Mouse (Mus musculus) heart, embryonic 16.5 days (tissue): ENCODE data around the gene Slc13a2. TPM values are rescaled to one million over a fixed set of nuclear protein-coding genes. Genes with fewer than 3 reads are reported as not detected.

Experiments used
- ATAC-seq: fragments of 200-750 bp; cut with Nextera tagmentation; replicated peaks from 2 replicates; pipeline ENCODE4 v1.8.0; 2017; ENCODE audit warnings: moderate number of reproducible peaks; ENCODE audit not compliant: insufficient read depth, low FRiP score; ENCODE audit errors: extremely low read depth
- H3K27ac ChIP-seq: fragments of 300-500 bp; sonication (generic); 2 replicates; pipeline ENCODE4 v1.5.1; 2014; ENCODE audit warnings: mild to moderate bottlenecking, low read length, control low read depth, moderate library complexity
- H3K27me3 ChIP-seq: fragments of 300-500 bp; sonication (generic); 2 replicates; pipeline ENCODE4 v1.6.1; 2014; ENCODE audit warnings: low read length, mixed read lengths; ENCODE audit not compliant: control insufficient read depth, insufficient read depth
- H3K36me3 ChIP-seq: fragments of 300-500 bp; sonication (generic); 2 replicates; pipeline ENCODE4 v1.6.1; 2014; ENCODE audit not compliant: control insufficient read depth, insufficient read depth
- H3K4me1 ChIP-seq: fragments of 300-500 bp; sonication (generic); 2 replicates; pipeline ENCODE4 v1.6.1; 2014; ENCODE audit warnings: low read length, mixed read lengths; ENCODE audit not compliant: control insufficient read depth, insufficient read depth
- H3K4me2 ChIP-seq: fragments of 300-500 bp; sonication (generic); 2 replicates; pipeline ENCODE4 v1.6.1; 2014; ENCODE audit warnings: low read depth, mild to moderate bottlenecking, control low read depth, low read length
- H3K4me3 ChIP-seq: fragments of 300-500 bp; sonication (generic); 2 replicates; pipeline ENCODE4 v1.5.1; 2014; ENCODE audit warnings: mild to moderate bottlenecking, control low read depth, low read length
- H3K9ac ChIP-seq: fragments of 300-500 bp; sonication (generic); 2 replicates; pipeline ENCODE4 v1.6.1; 2014; ENCODE audit warnings: low read length, control low read depth
- H3K9me3 ChIP-seq: fragments of 300-500 bp; sonication (generic); replicated peaks from 2 replicates; pipeline ENCODE4 v1.6.1; 2016; ENCODE audit warnings: low read length; ENCODE audit not compliant: control insufficient read depth
- WGBS: fragments of 180-500 bp; shearing (Covaris S2); extraction: QIAGEN DNeasy Blood & Tissue Kit; methylation state at CpG from one replicate; pipeline ENCODE4 v1.1.7; 2014; 5-methylcytosine and 5-hydroxymethylcytosine counted together
- polyA plus RNA-seq: library from polyadenylated mRNA; unstranded; fragments of >200 nt; fragmentation: Nextera tagmentation; extraction: Ambion mirVana; gene quantifications from 2 replicates; pipeline ENCODE4 v1.2.1, GENCODE M21; 2015

Slc13a2 gene
- polyA plus RNA-seq, 1 experiment from 2014 or later, result 0.70 TPM

DNA sequence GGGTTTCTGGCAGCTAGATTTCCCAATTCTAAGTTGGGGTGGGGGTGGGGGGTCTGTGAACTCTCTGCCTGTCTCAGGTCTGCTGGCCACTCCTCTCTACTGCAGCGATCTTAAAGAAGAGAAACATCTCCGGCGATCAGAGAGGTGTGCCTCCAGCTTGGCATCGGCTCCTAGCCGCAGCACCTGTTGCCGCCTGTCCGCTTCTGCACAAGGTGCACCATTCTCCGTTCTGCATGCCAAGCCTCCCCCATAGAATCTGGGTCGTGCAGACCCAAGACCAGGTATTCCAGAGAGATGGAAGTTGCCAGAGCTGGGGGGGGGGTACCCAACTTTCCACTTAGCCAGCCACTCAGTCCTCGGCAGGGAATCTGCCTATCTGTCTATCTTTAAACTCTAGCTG, 36.2 kb downstream of the Slc13a2 start:
- Histone ChIP-seq H3K27me3 (no peaks in the 10 kb centered on the region; the same call in 1 of the 2 replicates), H3K4me3 (0 out of 2 replicates have a peak overlapping the region, but pooled peaks have one; percentile 9), H3K27ac (no peak overlapping the region), H3K4me1 (no peaks in the 10 kb centered on the region), H3K9me3 (no peaks in the 10 kb centered on the region), H3K36me3 (no peaks in the 10 kb centered on the region), H3K9ac (no peak overlapping the region), H3K4me2 (no peak overlapping the region)
- no peak for ATAC-seq
- 77% methylated on average over 10 of the region's 10 CpGs for WGBS

DNA sequence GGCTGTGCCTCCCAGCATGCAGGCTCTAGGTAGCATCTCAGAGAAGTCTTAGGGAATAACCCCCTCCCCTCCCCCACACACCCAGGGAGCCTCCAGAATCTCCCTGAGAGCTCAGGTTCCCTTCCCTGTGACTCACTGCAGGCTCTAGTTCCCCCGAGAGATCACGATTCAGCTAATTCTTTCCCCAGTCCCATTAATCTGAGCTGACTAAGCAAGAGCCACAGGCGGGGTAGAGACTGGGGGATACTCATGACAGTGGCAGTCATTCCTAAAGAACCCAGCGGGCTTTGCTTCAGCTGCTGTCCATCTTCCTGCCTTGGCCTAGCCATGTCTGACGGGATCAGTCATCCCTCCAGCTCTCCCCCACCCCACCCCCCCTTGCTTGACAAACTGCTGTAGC, 39.3 kb downstream of the Slc13a2 start:
- H3K27ac ChIP-seq, result no peak overlapping the region
- H3K36me3 ChIP-seq, result no peaks in the 10 kb centered on the region
- H3K9me3 ChIP-seq, result no peaks in the 10 kb centered on the region
- no peak overlapping the region for H3K4me3 ChIP-seq
- 33% methylated on average over 5 of the region's 5 CpGs for WGBS
- H3K4me2 ChIP-seq, result no peak overlapping the region
- H3K9ac ChIP-seq, result no peak overlapping the region
- H3K27me3 ChIP-seq, result peaks cover 2% of the 10 kb centered on the region; the same call in 1 of the 2 replicates
- ATAC-seq, result no peak
- no peaks in the 10 kb centered on the region for H3K4me1 ChIP-seq

DNA sequence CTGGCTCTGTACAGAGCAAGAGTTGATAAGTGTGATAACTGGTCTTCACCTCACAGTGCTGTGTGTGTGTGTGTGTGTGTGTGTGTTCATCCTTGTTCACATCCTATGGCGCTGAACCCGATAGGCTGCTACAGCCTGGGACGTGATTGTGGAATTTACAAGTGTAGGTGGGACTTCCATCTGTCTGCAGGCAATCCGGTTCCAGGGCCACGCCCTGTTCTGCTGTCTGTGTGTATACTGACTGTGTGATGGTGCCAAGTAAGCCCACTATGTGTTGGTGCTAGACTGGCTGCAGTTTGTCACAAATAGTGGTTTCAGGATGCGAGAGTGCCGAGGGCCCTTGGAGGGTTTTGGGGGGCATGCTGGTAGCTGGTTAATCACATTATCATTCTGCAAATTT, 39.7 kb downstream of the Slc13a2 start:
- WGBS, result 63% methylated on average over 7 of the region's 7 CpGs
- Histone ChIP-seq H3K4me3 (no peak overlapping the region), H3K9ac (no peak overlapping the region), H3K4me2 (no peak overlapping the region), H3K36me3 (no peaks in the 10 kb centered on the region), H3K4me1 (no peaks in the 10 kb centered on the region), H3K27me3 (peaks cover 2% of the 10 kb centered on the region; the same call in 1 of the 2 replicates), H3K27ac (no peak overlapping the region), H3K9me3 (no peaks in the 10 kb centered on the region)
- no peak for ATAC-seq

DNA sequence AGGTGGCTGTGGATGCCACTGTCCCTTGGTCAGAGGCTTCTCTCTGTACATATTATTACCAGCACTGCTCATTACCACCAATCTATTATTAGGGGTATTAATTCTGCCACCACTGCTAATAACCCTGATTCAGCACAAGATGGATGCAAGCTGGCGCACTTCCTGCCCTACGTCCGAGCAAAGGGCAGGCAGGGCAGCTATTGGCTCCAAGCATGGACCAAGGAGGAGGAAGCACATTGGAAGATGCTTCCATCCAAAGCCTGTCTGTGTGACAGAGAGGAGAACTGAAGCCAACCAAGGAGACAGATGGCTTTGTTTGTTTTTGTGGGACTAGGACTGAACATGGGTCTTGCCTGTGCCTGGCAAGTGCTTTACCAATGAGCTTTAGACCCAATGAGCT, 41.0 kb downstream of the Slc13a2 start:
- Histone ChIP-seq H3K4me1 (no peaks in the 10 kb centered on the region), H3K9ac (no peak overlapping the region), H3K9me3 (no peaks in the 10 kb centered on the region), H3K4me3 (no peak overlapping the region), H3K36me3 (no peaks in the 10 kb centered on the region), H3K4me2 (no peak overlapping the region), H3K27me3 (peaks cover 2% of the 10 kb centered on the region; the same call in 1 of the 2 replicates), H3K27ac (no peak overlapping the region)
- ATAC-seq, result no peak
- 77% methylated on average over 3 of the region's 3 CpGs for WGBS

- Histone ChIP-seq H3K4me2 (no peak overlapping the region), H3K36me3 (no peaks in the 10 kb centered on the region), H3K9me3 (no peaks in the 10 kb centered on the region), H3K4me1 (no peaks in the 10 kb centered on the region), H3K4me3 (no peak overlapping the region), H3K27ac (no peak overlapping the region), H3K9ac (no peak overlapping the region), H3K27me3 (peaks cover 2% of the 10 kb centered on the region; the same call in 1 of the 2 replicates)
- WGBS, result 58% methylated on average over 4 of the region's 4 CpGs
- no peak for ATAC-seq
These were observed 41.7 kb downstream of the Slc13a2 start for GRCm38 (mm10) chr11:78380351-78380750.

DNA sequence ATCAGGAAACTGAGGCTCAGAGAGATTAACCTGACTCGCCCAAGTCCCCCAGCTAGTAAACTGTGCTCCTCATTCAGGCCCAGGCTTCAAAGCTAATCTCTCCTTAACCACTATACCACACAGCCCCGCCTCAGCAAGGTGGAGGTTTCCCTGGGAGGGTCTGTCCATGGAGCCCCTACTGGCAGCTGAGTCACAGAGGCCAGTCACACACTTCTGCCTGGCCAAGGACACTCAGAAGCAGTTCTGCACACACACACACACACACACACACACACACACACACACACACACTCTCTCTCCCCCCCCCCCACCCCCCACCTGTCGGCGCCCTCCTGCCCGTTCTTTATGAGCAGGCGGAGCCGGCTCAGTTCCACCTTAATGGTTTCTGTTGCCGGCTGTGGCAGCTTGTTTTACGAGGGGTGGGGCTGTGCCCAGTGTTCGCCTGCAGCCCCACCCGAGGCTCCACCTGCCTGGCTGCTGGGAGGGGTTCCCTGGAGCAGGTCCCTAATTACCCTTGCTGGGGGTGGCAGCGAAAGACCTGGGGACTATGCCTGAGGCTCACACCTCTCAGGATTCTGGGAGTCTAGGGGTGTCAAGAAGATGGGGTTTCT, 44.4 kb downstream of the Slc13a2 start:
- ATAC-seq, result no peak
- H3K4me2 ChIP-seq, result no peak overlapping the region
- no peaks in the 10 kb centered on the region for H3K9me3 ChIP-seq
- H3K4me1 ChIP-seq, result no peaks in the 10 kb centered on the region
- no peak overlapping the region for H3K9ac ChIP-seq
- 42% methylated on average over 10 of the region's 12 CpGs for WGBS
- H3K27ac ChIP-seq, result no peak overlapping the region
- peaks cover 2% of the 10 kb centered on the region; the same call in 1 of the 2 replicates for H3K27me3 ChIP-seq
- H3K36me3 ChIP-seq, result no peaks in the 10 kb centered on the region
- H3K4me3 ChIP-seq, result no peak overlapping the region

- Histone ChIP-seq H3K27ac (no peak overlapping the region), H3K27me3 (no peaks in the 10 kb centered on the region; the same call in 1 of the 2 replicates), H3K36me3 (no peaks in the 10 kb centered on the region), H3K4me1 (no peaks in the 10 kb centered on the region), H3K4me3 (no peak overlapping the region), H3K9me3 (no peaks in the 10 kb centered on the region), H3K9ac (no peak overlapping the region), H3K4me2 (no peak overlapping the region)
- 76% methylated on average over 8 of the region's 8 CpGs for WGBS
- no peak; the same call in 1 of the 2 replicates for ATAC-seq
These were observed 47.9 kb downstream of the Slc13a2 start for GRCm38 (mm10) chr11:78374147-78374546.

DNA sequence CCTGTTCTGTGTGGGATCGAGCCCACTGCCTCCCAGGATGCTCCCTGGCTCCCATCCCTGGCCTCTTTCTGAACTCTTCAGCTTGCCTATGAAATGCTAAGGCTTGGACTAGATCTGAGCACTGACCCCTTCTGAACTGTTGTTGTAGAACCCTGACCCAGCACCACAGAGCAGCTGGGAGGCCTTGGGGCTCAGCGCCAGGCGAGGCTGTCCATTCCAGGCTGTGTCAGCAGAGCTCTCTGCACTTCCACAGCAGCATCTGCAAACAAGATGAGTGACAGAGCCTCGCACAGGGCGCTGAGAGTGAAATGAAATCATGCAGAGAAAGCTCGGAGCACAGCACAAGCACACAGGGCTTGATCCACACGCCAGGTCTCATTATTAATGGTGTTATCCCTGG, 49.4 kb downstream of the Slc13a2 start:
- Histone ChIP-seq H3K4me3 (no peak overlapping the region), H3K36me3 (no peaks in the 10 kb centered on the region), H3K27ac (no peak overlapping the region), H3K27me3 (no peaks in the 10 kb centered on the region; the same call in 1 of the 2 replicates), H3K9ac (no peak overlapping the region), H3K4me2 (no peak overlapping the region), H3K9me3 (no peaks in the 10 kb centered on the region), H3K4me1 (no peaks in the 10 kb centered on the region)
- WGBS, result 51% methylated on average over 7 of the region's 7 CpGs
- ATAC-seq, result 0 out of 2 replicates have a peak, but pooled peaks have one; percentile 30

DNA sequence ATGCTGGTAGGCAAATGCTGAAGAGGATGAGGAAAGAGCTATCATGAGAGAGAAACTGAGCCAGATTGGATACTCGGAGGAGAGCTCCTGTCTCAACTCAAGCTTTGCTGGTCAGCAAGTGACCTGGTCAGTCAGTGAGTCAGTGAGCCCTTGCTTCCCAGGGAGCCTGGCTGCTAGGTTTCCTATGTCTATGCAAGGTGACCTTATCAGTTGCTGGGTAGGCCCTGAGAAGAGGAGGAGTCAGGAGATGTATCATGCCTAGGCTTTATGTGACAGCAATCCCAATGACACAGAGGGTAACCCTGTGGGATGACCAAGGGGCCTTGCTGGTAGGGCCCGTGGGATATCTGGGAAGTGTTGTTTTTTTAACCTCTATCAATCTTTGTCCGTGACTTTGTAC, 49.9 kb downstream of the Slc13a2 start:
- H3K36me3 ChIP-seq, result no peaks in the 10 kb centered on the region
- no peak overlapping the region for H3K4me2 ChIP-seq
- no peak for ATAC-seq
- H3K4me3 ChIP-seq, result no peak overlapping the region
- H3K9ac ChIP-seq, result no peak overlapping the region
- WGBS, result 53% methylated on average over 3 of the region's 3 CpGs
- no peaks in the 10 kb centered on the region for H3K4me1 ChIP-seq
- no peaks in the 10 kb centered on the region; the same call in 1 of the 2 replicates for H3K27me3 ChIP-seq
- H3K9me3 ChIP-seq, result no peaks in the 10 kb centered on the region
- H3K27ac ChIP-seq, result no peak overlapping the region
